Mouse (Mus musculus) embryonic facial prominence, embryonic 11.5 days (tissue): ENCODE data around the gene Myrfl. TPM values are rescaled to one million over a fixed set of nuclear protein-coding genes. Genes with fewer than 3 reads are reported as not detected.
A peak's percentile ranks its signal among the peaks of the same experiment; 100 is the strongest.

Source experiments
- ATAC-seq: fragments of 200-750 bp; cut with Nextera tagmentation; replicated peaks from 2 replicates; pipeline ENCODE4 v1.8.0; 2017; ENCODE audit warnings: low read depth; ENCODE audit not compliant: insufficient number of reproducible peaks, low FRiP score, low TSS enrichment
- DNase-seq: peaks from one replicate; pipeline ENCODE4 v3.0.0-alpha.2; 2015; ENCODE audit warnings: low spot score
- H3K27ac ChIP-seq: fragments of 300-500 bp; sonication (generic); replicated peaks from 2 replicates; pipeline ENCODE4 v1.5.1; 2014; ENCODE audit warnings: mild to moderate bottlenecking, low read depth, low read length, control low read depth
- H3K27me3 ChIP-seq: fragments of 300-500 bp; sonication (generic); 2 replicates; pipeline ENCODE4 v1.6.1; 2014; ENCODE audit warnings: mild to moderate bottlenecking, low read length, moderate library complexity, mixed read lengths; ENCODE audit not compliant: control insufficient read depth, insufficient read depth
- H3K36me3 ChIP-seq: fragments of 300-500 bp; sonication (generic); replicated peaks from 2 replicates; pipeline ENCODE4 v1.6.1; 2014; ENCODE audit warnings: low read depth, mild to moderate bottlenecking, low read length, moderate library complexity, mixed read lengths; ENCODE audit not compliant: control insufficient read depth, insufficient read depth
- H3K4me1 ChIP-seq: fragments of 300-500 bp; sonication (generic); 2 replicates; pipeline ENCODE4 v1.6.1; 2014; ENCODE audit warnings: low read length, mixed read lengths; ENCODE audit not compliant: control insufficient read depth, insufficient read depth
- H3K4me2 ChIP-seq: fragments of 300-500 bp; sonication (generic); 2 replicates; pipeline ENCODE4 v1.6.1; 2014; ENCODE audit warnings: low read depth, mild to moderate bottlenecking, control low read depth, low read length, moderate library complexity
- H3K4me3 ChIP-seq: fragments of 300-500 bp; sonication (generic); 2 replicates; pipeline ENCODE4 v1.5.1; 2014; ENCODE audit warnings: low read depth, low read length, control low read depth
- H3K9ac ChIP-seq: fragments of 300-500 bp; sonication (generic); replicated peaks from 2 replicates; pipeline ENCODE4 v1.6.1; 2014; ENCODE audit warnings: mild to moderate bottlenecking, control low read depth, low read length
- H3K9me3 ChIP-seq: fragments of 300-500 bp; sonication (generic); replicated peaks from 2 replicates; pipeline ENCODE4 v1.6.1; 2016; ENCODE audit warnings: mild to moderate bottlenecking, low read length, inconsistent platforms, mixed read lengths; ENCODE audit not compliant: control insufficient read depth
- WGBS: fragments of 180-500 bp; shearing (Covaris S2); extraction: QIAGEN DNeasy Blood & Tissue Kit; methylation state at CpG from one replicate; pipeline ENCODE4 v1.1.7; 2014; 5-methylcytosine and 5-hydroxymethylcytosine counted together
- polyA plus RNA-seq: library from polyadenylated mRNA; unstranded; fragments of >200 nt; fragmentation: Nextera tagmentation; extraction: Ambion mirVana; gene quantifications from 2 replicates; pipeline ENCODE4 v1.2.1, GENCODE M21; 2014

The Myrfl gene
- polyA plus RNA-seq, 1 experiment from 2014 or later, result 0.18 TPM

DNA sequence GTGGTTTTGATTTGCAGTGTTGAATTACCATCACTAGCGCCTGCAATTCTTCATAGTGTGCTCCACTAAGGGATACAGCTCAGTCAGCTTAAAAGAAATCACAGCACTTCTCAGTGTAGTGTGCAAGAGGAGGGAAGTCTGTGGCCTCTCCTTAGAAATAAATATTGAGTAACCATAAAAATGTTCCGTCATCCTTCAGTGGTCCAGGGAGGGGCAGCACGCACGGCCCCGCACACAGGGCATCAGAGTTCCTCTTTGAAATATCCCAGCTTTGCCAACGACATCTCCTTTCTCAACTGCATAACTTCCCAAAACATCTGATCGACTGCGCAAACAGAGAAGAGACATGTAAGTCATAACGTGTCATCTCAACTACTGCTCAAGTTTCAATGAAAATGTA lies 10.1 kb upstream of the Myrfl start:
- 94% methylated on average over 9 of the region's 9 CpGs for WGBS
- DNase-seq (no peak), ATAC-seq (no peak)
- H3K27ac ChIP-seq, result no peak overlapping the region
- no peaks in the 10 kb centered on the region for H3K27me3 ChIP-seq
- H3K9ac ChIP-seq, result no peak overlapping the region
- H3K36me3 ChIP-seq, result peaks cover 5% of the 10 kb centered on the region
- no peaks in the 10 kb centered on the region for H3K9me3 ChIP-seq
- no peak overlapping the region for H3K4me2 ChIP-seq
- H3K4me3 ChIP-seq, result no peak overlapping the region
- no peaks in the 10 kb centered on the region for H3K4me1 ChIP-seq

DNA sequence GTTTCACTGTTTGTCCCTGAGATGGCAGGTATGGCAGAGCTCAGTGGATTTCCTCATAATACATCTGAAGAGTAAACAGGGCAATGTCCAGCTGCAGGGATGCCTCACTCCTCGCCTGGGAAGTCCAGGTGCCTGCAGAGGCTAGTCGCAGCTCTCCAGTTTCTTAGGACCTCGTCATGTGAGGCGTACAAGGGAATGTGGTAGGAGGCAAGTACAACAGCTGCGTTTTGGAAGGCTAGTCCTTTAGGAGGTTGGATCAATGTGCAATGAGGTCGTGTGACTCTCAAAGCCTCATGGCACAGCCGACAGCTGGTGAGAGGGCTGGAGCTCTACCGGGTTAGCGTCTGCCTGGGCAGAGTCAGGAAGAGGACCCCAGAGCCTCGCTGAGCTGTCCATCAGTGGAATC lies 7.8 kb upstream of the Myrfl start:
- no peak overlapping the region for H3K9ac ChIP-seq
- ATAC-seq (no peak), DNase-seq (no peak)
- H3K4me2 ChIP-seq, result no peak overlapping the region
- H3K36me3 ChIP-seq, result peaks cover 2% of the 10 kb centered on the region; the same call in 1 of the 2 replicates
- H3K9me3 ChIP-seq, result no peaks in the 10 kb centered on the region
- no peak overlapping the region for H3K4me3 ChIP-seq
- no peaks in the 10 kb centered on the region for H3K27me3 ChIP-seq
- no peaks in the 10 kb centered on the region for H3K4me1 ChIP-seq
- 85% methylated on average over 10 of the region's 10 CpGs for WGBS
- H3K27ac ChIP-seq, result no peak overlapping the region

DNA sequence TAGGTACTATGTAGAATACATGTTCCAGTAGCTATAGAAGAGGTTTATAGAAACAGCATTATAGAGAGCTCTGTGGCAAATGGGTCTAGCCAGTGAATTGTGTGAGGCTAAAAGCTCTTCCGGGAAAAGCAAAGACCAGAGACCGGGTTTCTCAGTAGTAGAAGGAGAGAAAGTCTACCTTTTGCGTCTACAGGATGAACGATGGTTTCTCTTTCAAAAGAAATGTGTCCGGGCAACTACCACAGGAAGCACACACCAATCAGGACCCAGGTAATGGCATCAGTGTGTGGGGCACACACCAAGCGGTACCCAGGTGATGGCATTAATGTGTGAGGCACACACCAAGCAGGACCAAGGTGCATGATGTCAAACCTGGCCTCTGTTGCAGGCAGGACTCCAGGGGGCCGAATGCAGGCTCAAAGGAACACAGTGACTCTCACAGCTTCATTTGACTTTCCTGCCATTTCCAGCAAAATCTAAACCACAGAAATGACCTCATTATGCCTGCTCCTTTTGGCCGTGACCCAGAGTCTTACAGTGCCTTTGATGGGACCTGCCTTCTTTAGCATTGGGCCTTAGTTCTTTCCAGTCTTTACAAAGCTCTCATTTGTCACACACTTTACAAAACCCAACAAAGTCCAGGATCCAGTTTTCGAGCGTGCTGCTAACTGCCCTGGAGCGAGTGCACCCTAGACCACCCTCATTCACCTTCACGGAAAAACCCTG lies 1.4 kb downstream of the Myrfl start:
- Histone ChIP-seq H3K9me3 (no peaks in the 10 kb centered on the region), H3K27ac (no peak overlapping the region), H3K36me3 (no peaks in the 10 kb centered on the region), H3K4me2 (no peak overlapping the region), H3K4me3 (no peak overlapping the region), H3K9ac (no peak overlapping the region), H3K4me1 (no peaks in the 10 kb centered on the region), H3K27me3 (no peaks in the 10 kb centered on the region)
- DNase-seq, result no peak
- ATAC-seq, result no peak
- 85% methylated on average over 12 of the region's 12 CpGs for WGBS

DNA sequence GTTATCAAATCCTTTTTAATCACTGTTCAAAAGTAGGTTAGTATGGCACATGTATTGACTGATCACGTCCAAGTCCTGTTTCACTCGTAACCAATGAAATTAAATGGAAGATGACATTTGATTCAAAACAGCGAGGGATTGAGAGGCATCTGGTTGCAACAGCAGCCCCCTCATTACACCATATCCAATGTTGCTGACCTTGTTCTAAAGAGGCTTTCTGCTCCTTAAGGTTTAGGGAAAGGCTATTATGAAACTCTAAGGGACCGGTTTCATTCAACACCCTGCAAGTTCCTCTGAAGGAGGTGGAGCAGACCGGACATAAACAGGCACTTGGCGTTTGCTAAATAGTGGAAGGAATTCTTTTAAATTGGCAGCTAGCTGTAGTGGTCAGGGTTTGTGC lies 2.2 kb downstream of the Myrfl start:
- WGBS, result 69% methylated on average over 6 of the region's 6 CpGs
- no peaks in the 10 kb centered on the region for H3K4me1 ChIP-seq
- no peak overlapping the region for H3K4me3 ChIP-seq
- H3K36me3 ChIP-seq, result no peaks in the 10 kb centered on the region
- H3K27ac ChIP-seq, result no peak overlapping the region
- no peak overlapping the region for H3K9ac ChIP-seq
- DNase-seq (no peak), ATAC-seq (no peak)
- H3K4me2 ChIP-seq, result no peak overlapping the region
- no peaks in the 10 kb centered on the region for H3K27me3 ChIP-seq
- H3K9me3 ChIP-seq, result no peaks in the 10 kb centered on the region

DNA sequence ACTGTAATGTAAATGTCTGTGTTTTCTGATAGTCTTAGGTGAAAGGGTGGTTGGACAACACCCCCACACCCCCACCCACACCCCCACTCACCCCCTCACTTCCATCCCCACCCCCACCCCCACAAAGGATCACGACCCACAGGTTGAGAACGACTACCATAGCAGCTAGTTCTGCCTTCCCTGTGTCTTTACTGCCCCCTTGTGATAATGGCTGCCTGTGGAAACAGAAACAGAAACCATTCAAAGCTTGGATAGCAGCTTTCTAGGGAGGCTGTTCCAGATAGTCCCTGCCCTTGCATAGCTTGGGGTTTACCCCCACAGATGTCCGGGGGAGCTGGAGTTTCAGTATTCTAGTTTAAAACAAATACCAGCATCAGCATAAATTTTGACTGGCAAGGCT lies 3.0 kb downstream of the Myrfl start:
- H3K36me3 ChIP-seq, result no peaks in the 10 kb centered on the region
- no peaks in the 10 kb centered on the region for H3K9me3 ChIP-seq
- DNase-seq (peak; percentile 64), ATAC-seq (no peak)
- H3K4me1 ChIP-seq, result no peaks in the 10 kb centered on the region
- H3K4me3 ChIP-seq, result no peak overlapping the region
- no peak overlapping the region for H3K4me2 ChIP-seq
- 17% methylated on average over 3 of the region's 3 CpGs for WGBS
- H3K27me3 ChIP-seq, result no peaks in the 10 kb centered on the region
- H3K27ac ChIP-seq, result no peak overlapping the region
- H3K9ac ChIP-seq, result no peak overlapping the region

DNA sequence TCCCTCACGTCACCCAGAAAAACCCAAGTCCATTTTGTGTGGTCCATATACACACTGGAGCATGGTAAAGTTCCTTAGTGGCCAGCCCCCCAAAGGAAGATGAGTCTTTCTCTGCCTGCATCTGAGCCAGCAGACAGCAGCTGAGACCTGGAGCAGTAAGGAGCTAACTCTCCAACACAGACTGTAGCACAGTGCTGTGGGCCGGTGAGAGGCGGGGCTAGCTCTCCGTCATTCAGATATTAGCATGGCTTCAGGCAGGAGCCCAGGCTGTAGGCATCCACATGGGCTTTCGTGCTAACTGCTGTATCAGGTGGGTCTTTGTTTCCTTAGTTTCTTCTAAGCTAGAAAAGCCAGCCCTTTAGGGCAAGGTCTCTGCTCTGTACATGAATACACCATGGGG lies 6.1 kb downstream of the Myrfl start:
- ATAC-seq (peak; percentile 66), DNase-seq (peak; percentile 21)
- 45% methylated on average over 5 of the region's 5 CpGs for WGBS
- H3K36me3 ChIP-seq, result no peaks in the 10 kb centered on the region
- H3K27me3 ChIP-seq, result no peaks in the 10 kb centered on the region
- H3K9ac ChIP-seq, result no peak overlapping the region
- H3K9me3 ChIP-seq, result no peaks in the 10 kb centered on the region
- no peaks in the 10 kb centered on the region for H3K4me1 ChIP-seq
- no peak overlapping the region for H3K4me2 ChIP-seq
- no peak overlapping the region for H3K4me3 ChIP-seq
- no peak overlapping the region for H3K27ac ChIP-seq

DNA sequence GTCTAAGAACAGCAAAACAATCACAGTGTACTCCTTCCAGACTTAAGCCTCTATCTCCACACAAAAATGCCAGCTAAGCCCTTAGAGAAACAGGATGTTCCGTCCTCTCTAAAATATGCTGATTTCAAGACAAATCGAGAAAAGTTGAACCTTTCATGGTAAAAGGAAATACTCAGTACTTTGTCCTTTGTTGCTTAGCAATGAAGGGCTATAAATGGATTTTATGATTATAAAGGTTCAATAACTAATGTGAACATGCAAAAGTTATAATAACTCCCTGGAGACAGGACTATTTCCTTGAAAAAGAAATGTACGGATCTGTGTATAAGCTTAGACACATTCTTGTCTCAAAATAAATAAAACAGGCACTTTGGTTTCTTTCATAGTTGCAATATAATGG lies 12.2 kb downstream of the Myrfl start:
- WGBS, result 80% methylated on average over 3 of the region's 3 CpGs
- Histone ChIP-seq H3K4me1 (no peaks in the 10 kb centered on the region), H3K27me3 (no peaks in the 10 kb centered on the region), H3K4me2 (no peak overlapping the region), H3K9ac (no peak overlapping the region), H3K9me3 (no peaks in the 10 kb centered on the region), H3K27ac (no peak overlapping the region), H3K36me3 (no peaks in the 10 kb centered on the region), H3K4me3 (no peak overlapping the region)
- ATAC-seq (no peak), DNase-seq (no peak)

DNA sequence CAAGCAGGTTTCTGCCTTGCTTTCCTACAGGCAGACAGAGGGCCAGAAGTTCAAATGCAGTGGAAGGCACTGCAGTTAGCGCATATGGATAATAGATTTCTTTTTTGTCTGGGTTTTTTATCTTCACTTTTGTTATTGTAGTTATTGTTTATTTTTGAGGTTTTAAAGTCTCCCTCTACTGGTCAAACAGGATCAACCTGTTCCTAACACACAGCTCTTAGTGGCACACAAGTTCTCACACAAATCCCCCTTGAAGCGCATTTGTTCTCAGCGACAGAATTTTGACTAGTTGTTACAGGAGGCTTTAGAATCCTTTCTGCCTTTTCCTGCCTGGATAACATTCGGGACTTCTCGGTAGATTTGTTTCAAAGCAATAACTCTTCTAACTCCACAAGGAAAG lies 13.2 kb downstream of the Myrfl start:
- no peak for DNase-seq
- no peak overlapping the region for H3K4me3 ChIP-seq
- WGBS, result 60% methylated on average over 5 of the region's 5 CpGs
- no peaks in the 10 kb centered on the region for H3K27me3 ChIP-seq
- H3K36me3 ChIP-seq, result no peaks in the 10 kb centered on the region
- H3K27ac ChIP-seq, result no peak overlapping the region
- no peaks in the 10 kb centered on the region for H3K9me3 ChIP-seq
- no peak overlapping the region for H3K9ac ChIP-seq
- ATAC-seq, result no peak
- no peak overlapping the region for H3K4me2 ChIP-seq
- no peaks in the 10 kb centered on the region for H3K4me1 ChIP-seq
